Mouse (Mus musculus): ENCODE data around the gene Spon1.

- TF ChIP-seq POLR2A (IDR thresholded peaks at IDR 0.05; ENCODE audit: borderline replicate concordance, extremely low read depth, insufficient read depth, insufficient read length, poor library complexity, severe bottlenecking) = no peak
- TF ChIP-seq CTCF (IDR thresholded peaks at IDR 0.05; ENCODE audit: borderline replicate concordance, extremely low read depth, insufficient read depth, insufficient read length) = no peak
Observed at GRCm38 (mm10) chr7:114016001-114016949, 250.5 kb downstream of the Spon1 start.
